Mouse (Mus musculus) Muller cell, postnatal 12 days (primary cell): ENCODE results near the gene Ctnna2.

Experiments used
- DNase-seq: peaks from one replicate; pipeline ENCODE4 v3.0.0-alpha.2; 2015; ENCODE audit errors: inconsistent ontology term

The Ctnna2 gene

GRCm38 (mm10) chr6:77599244-77599643, 380.3 kb downstream of the Ctnna2 start:
- DNase-seq: no peak

- DNase-seq: no peak
Measured at GRCm38 (mm10) chr6:77582568-77582967, 396.9 kb downstream of the Ctnna2 start.

- no peak for DNase-seq
Measured at GRCm38 (mm10) chr6:77580926-77581325, 398.6 kb downstream of the Ctnna2 start.

DNA sequence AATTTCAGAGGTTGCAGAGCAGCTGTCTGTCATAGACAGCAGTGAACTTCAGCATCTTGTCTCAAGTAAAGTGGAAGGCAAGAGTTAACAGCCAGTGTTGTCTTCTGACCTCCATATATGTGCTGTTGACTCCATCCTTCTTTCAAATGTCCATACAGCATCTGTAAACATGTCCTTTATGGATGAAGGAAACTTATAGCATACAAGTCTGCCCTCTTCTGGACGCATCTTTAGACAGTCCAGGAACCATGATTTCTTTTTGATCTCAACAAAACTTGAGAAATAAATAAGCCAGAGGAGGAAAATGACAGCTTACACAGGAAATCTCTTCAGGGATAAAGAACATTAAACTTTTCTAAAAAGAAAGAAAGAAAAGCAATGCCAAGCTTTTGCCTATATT, 400.9 kb downstream of the Ctnna2 start:
- no peak for DNase-seq

DNA sequence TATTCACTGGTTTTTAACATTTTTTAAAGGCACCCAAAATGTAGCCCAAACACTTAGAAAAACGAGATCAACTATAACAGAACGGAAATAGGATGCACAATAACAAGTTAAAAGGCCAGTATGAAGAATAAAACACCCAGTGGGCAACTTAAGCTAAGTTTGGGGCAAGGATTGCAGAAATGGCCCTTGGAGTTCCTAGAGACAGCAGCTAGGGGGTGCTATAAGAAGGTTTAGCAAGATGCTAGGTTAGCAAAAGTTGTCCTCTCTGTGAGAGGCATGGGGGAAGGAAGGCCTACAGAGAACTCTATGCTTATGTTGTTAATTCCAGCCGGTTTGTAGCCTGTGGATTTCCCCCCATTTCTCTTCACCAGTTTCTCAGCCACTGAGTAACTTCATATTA, 401.9 kb downstream of the Ctnna2 start:
- DNase-seq: no peak

- peak; percentile 46 for DNase-seq
Measured at GRCm38 (mm10) chr6:77572614-77573013, 406.9 kb downstream of the Ctnna2 start.

DNA sequence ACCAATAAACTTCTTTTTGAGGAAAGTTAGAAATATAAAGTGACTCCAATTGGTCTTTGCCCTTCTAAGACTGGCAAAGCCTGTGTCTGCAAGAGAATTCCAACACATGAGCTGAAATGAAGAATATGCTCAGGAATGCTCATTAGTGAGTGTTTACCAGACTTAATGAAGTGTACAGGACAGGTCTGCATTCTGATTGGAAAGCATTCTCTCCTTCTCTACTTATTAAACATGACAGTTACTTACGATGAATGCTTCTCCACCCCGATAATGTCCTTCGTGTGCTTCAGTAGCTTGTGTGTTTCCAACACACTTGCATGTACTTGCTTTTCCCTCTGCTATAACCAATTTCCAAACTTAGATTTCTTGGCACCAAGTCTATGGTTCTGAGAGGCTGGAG, 409.6 kb downstream of the Ctnna2 start:
- DNase-seq: peak; percentile 84

DNA sequence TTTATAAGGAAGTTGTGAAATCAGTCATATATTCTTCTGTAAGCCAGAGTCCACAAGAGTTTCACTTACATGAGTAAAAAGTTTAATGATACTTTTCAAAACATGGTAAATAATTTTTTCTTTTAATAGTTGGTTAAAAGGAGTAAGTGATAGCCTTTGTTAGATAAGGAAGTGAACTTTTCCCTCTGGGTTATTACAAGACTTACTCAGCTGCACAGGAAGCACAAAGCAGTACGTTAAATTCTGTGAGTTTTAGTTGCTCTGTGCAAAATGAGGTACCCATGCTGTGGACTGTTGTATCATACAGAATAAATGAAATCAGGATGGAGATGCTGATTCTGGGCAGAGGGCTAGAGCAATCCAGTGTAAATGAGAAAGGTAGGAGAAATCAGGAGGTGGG, 423.3 kb downstream of the Ctnna2 start:
- no peak for DNase-seq

GRCm38 (mm10) chr6:77537055-77537807, 442.3 kb downstream of the Ctnna2 start:
- DNase-seq: no peak

DNA sequence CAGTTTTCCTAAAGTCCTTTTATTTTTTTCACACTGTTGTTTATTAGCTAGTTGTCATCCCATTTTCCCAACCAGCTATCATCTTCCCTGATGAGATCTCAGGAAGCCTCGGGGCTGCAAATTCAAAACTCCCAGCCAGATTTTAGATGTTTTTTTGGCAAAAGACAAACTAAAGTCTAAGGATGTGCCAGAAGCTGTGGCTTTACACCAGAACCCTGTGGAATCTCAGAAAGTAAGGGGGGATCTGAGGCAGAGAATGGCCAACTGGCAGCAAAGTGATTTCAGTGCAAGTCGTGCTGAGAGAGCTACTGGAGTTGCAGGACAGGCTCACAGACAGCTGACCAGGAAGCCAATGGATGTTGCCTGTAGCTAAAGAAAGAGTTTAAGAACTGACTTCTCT, 451.9 kb downstream of the Ctnna2 start:
- no peak for DNase-seq

GRCm38 (mm10) chr6:77521836-77522235, 457.7 kb downstream of the Ctnna2 start:
- DNase-seq: no peak

DNA sequence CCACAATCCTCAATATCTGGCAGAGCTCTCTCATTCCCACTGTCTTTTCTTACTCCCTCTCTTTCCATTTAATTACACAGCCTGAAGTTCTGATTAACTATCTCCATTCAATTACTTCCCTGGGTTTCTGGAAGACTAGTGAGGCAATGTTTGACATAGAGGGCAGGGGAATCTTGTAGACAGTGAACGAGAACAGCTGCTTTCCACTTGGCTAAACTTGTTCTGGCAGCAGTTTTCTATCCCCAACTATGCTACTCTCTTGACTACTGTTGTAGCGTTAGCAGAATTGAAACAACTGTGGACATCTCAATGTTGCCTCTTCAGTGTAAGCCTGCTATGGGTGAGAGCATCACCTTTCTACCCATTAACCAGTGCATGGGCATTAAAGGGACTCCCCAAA, 463.0 kb downstream of the Ctnna2 start:
- DNase-seq: no peak

GRCm38 (mm10) chr6:77511805-77512204, 467.7 kb downstream of the Ctnna2 start:
- DNase-seq: no peak

GRCm38 (mm10) chr6:77491721-77492120, 487.8 kb downstream of the Ctnna2 start:
- no peak for DNase-seq

GRCm38 (mm10) chr6:77486658-77487057, 492.8 kb downstream of the Ctnna2 start:
- no peak for DNase-seq

- DNase-seq: no peak
Measured at GRCm38 (mm10) chr6:77482081-77482480, 497.4 kb downstream of the Ctnna2 start.

GRCm38 (mm10) chr6:77475354-77475753, 504.1 kb downstream of the Ctnna2 start:
- peak; percentile 82 for DNase-seq

- DNase-seq: no peak
Measured at GRCm38 (mm10) chr6:77473256-77473655, 506.2 kb downstream of the Ctnna2 start.

DNA sequence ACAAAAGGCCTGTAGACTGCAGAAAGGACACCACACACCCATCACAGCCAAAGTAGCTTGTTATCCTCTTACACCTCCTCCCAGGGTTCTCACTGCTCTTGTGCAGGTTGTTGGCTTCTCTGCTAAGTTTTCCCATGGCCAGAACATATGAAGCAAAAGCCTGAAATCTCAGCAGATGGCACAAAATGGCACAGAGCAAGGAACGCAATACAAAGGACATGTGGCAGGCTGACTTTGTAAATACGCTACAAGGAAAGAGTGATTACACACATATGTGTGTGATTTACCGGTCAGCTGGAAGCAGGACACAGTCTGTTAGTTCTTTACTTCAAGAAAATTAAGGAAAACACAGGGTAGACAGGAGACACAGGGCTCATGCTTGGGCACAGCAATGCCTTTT, 511.4 kb downstream of the Ctnna2 start:
- no peak for DNase-seq

DNA sequence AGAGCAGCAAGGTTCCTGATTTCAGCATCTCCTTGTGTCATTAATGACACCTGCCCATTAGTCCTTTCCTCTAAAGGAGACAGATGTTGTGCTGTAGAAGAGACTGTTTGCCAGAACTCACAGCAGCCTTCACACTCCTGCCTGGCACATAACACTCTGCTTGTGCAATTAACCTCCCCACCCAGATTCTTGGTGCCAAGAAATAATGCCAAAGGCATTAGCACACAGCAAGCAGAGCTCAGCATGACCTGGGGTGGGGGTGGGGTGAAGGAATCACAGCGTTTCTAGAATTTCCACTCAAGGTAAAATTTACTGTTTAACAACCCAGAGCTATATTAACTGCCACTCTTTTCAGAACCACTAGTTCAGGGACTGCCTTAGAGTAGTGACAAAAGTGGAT, 516.8 kb downstream of the Ctnna2 start:
- DNase-seq: peak; percentile 22

- DNase-seq: no peak
Measured at GRCm38 (mm10) chr6:77457919-77458318, 521.6 kb downstream of the Ctnna2 start.

DNA sequence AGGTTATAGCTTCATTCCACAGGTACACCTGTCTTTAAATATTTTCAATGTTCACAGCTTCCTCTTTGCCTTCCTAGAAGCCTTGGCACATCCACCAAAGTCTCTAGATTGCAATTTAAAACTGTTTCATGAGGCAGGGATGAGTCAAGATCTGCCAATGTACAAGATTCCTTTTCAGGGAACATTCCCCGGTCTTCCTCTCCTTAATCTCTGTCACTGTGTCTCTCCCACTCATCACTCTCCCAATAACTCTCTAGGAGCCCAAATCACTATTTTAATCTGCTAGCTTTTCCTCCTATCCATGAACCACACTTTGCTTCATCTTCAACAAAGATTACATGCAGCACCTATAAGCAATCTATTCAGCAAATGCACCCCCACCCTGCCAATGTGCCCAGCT, 532.6 kb downstream of the Ctnna2 start:
- no peak for DNase-seq

DNA sequence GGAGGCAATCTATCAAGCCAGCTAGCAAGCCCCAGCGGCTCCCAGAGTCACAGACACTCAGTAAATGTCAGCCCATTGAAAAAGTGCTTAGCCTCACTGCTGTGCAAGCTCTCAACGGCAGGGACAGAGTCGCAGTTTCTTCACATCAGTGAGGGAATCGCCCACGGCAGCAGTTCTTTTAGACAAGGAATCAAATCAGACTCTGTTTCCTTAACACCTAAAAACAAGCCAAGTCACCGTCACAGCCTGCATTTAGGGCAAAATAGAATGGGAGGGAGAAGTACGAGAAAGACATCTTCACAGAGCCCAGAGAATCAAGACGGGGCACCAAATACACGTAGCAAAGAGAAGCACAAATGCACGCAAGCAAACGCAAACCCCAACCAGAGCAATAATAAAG, 535.6 kb downstream of the Ctnna2 start:
- no peak for DNase-seq

- no peak for DNase-seq
Measured at GRCm38 (mm10) chr6:77441051-77441450, 538.4 kb downstream of the Ctnna2 start.
